ENCODE assay signal across 23 mouse cellular contexts in the genomic region with DNA sequence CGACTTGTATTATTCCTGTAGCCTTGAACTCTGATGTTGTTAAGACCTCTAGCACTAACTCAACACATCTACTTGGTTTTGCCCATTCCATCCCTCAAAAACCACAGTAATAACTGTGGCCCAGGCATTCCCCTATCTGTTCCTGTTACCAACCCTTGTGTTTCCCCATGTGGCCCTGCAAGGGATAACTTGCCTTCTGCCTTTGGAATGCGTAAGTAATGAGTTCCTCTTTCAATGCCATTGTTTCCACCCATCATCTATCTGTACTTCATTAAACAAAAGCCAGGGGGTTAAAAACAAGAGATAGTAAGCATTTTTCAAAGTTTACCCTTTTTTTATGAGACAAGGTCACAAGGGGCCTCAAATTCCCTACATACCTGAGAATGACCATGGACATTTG.
DNase-seq lines count a peak whose midpoint lies in the region; ATAC-seq lines count a peak whose summit lies in the region.
"Had no signal": no experiment of that assay in that cellular context is flagged by ENCODE, and none has a peak within 500 bp of the region (broad histone marks: within the 10 kb centered on the region; RNA-seq: fewer than 3 reads in every experiment).

No protein-coding gene starts in this region.

- H3K9me3 ChIP-seq in hindbrain, embryonic 14.5 days (ENCODE audit: control insufficient read depth, low read length): no peaks in the 10 kb centered on the region
- H3K9me3 ChIP-seq: embryonic facial prominence, embryonic 12.5 days; embryonic facial prominence, embryonic 15.5 days; heart, embryonic 13.5 days; hindbrain, embryonic 12.5 days; intestine, embryonic 15.5 days had no signal

- no peaks in the 10 kb centered on the region for H3K4me1 ChIP-seq in hindbrain, embryonic 14.5 days (replicated peaks; ENCODE audit: control insufficient read depth, insufficient read depth, low read length)
- H3K4me1 ChIP-seq: embryonic facial prominence, embryonic 12.5 days; embryonic facial prominence, embryonic 15.5 days; heart, embryonic 13.5 days; hindbrain, embryonic 12.5 days; intestine, embryonic 15.5 days had no signal

- no peak overlapping the region for H3K9ac ChIP-seq in hindbrain, embryonic 14.5 days
- H3K9ac ChIP-seq: embryonic facial prominence, embryonic 12.5 days; embryonic facial prominence, embryonic 15.5 days; heart, embryonic 13.5 days; hindbrain, embryonic 12.5 days; intestine, embryonic 15.5 days had no signal

- DNase-seq in Muller cell, postnatal 12 days (ENCODE audit: inconsistent ontology term): peak; percentile 80
- peak; percentile 32 for DNase-seq in ZHBTc4 (ENCODE audit: low read depth, low spot score)
- DNase-seq in kidney, postnatal 14 days: no peak
- DNase-seq in right cerebral cortex, adult 2 months (ENCODE audit: low spot score in 2 of 2): no peak
- DNase-seq in hindbrain, embryonic 14.5 days (ENCODE audit: low spot score): no peak
- DNase-seq: adrenal gland, postnatal 10 days; adrenal gland, postnatal 36 days; cerebellum, adult 18-20 months; cerebellum, adult 9-10 months; cerebellum, postnatal 14 days; gastrocnemius, postnatal 25 days; heart, postnatal 14 days; kidney, adult 11 months had no signal

- WGBS in hindbrain, embryonic 14.5 days: 91% methylated on average over 2 of the region's 2 CpGs

- peak; percentile 67 for ATAC-seq in megakaryocyte, adult 5-6 weeks (ENCODE audit: poor library complexity, severe bottlenecking)
- ATAC-seq in hindbrain, embryonic 14.5 days (ENCODE audit: low FRiP score): no peak
- ATAC-seq: activated CD4-positive, CD25-positive, alpha-beta regulatory T cell, adult 4 months; forebrain, embryonic 14.5 days; hindbrain, embryonic 16.5 days; intestine, embryonic 15.5 days; Patski had no signal

- no peak overlapping the region for H3K4me3 ChIP-seq in hindbrain, embryonic 14.5 days (replicated peaks; ENCODE audit: low read length)
- H3K4me3 ChIP-seq: embryonic facial prominence, embryonic 12.5 days; embryonic facial prominence, embryonic 15.5 days; heart, embryonic 13.5 days; hindbrain, embryonic 12.5 days; intestine, embryonic 15.5 days had no signal

- H3K27me3 ChIP-seq in hindbrain, embryonic 14.5 days (ENCODE audit: control insufficient read depth, insufficient read depth, low read length): no peaks in the 10 kb centered on the region
- H3K27me3 ChIP-seq: embryonic facial prominence, embryonic 12.5 days; embryonic facial prominence, embryonic 15.5 days; heart, embryonic 13.5 days; hindbrain, embryonic 12.5 days; intestine, embryonic 15.5 days had no signal

- H3K4me2 ChIP-seq in hindbrain, embryonic 14.5 days (replicated peaks): no peak overlapping the region
- H3K4me2 ChIP-seq: embryonic facial prominence, embryonic 12.5 days; embryonic facial prominence, embryonic 15.5 days; heart, embryonic 13.5 days; hindbrain, embryonic 12.5 days; intestine, embryonic 15.5 days had no signal

- no peaks in the 10 kb centered on the region for H3K36me3 ChIP-seq in hindbrain, embryonic 14.5 days (replicated peaks; ENCODE audit: control insufficient read depth, insufficient read depth)
- H3K36me3 ChIP-seq: embryonic facial prominence, embryonic 12.5 days; embryonic facial prominence, embryonic 15.5 days; heart, embryonic 13.5 days; hindbrain, embryonic 12.5 days; intestine, embryonic 15.5 days had no signal

- H3K27ac ChIP-seq in hindbrain, embryonic 14.5 days: no peak overlapping the region
- H3K27ac ChIP-seq: embryonic facial prominence, embryonic 12.5 days; embryonic facial prominence, embryonic 15.5 days; heart, embryonic 13.5 days; hindbrain, embryonic 12.5 days; intestine, embryonic 15.5 days had no signal

Comparison
In these comparisons a context has a peak if more than half of its experiments do, and no peak if none do; other contexts are left out.
1. DNase-seq: peak in Muller cell, postnatal 12 days (single experiment) and ZHBTc4 (single experiment); none in kidney, postnatal 14 days (single experiment), right cerebral cortex, adult 2 months (0 of 2) and hindbrain, embryonic 14.5 days (single experiment).